Mouse (Mus musculus): Measurements from ENCODE around the gene Gm5105. TPM values are rescaled to one million over a fixed set of nuclear protein-coding genes. Genes with fewer than 3 reads are reported as not detected.

Gene Gm5105
- total RNA-seq, 2 experiments from 2014 or later: 0.85 to 0.93 TPM

Other genes with a start within 250 kb of the Gm5105 start
- gene H2afz, start 202.9 kb downstream of the Gm5105 start, total RNA-seq (2021): 10 to 100 TPM; 80.2 to 99.5 TPM
- gene Dnajb14, start 199.7 kb downstream of the Gm5105 start, total RNA-seq (2021): 10 to 100 TPM; 10.9 to 11.0 TPM
- gene Lamtor3, start 148.9 kb downstream of the Gm5105 start, total RNA-seq (2021): 10 to 100 TPM; 88.9 to 90.3 TPM
- gene Dapp1, start 85.8 kb downstream of the Gm5105 start, total RNA-seq (2021): 1 to 10 TPM; 3.8 to 5.0 TPM
- gene 1110002E22Rik, start 2.3 kb downstream of the Gm5105 start, total RNA-seq (2021): 10 to 100 TPM; 51.9 to 53.7 TPM
- 1 to 10 TPM; 1.6 to 3.4 TPM for gene Trmt10a, start 76.1 kb upstream of the Gm5105 start, total RNA-seq (2021)
- 1 to 10 TPM; 5.8 to 6.9 TPM for gene Mttp, start 77.6 kb upstream of the Gm5105 start, total RNA-seq (2021)
- gene 4930579F01Rik, start 126.4 kb upstream of the Gm5105 start, total RNA-seq (2021): not detected
- under 1 TPM in 1 of 2 experiments, not detected in 1; 0.57 TPM for gene Adh7, start 150.4 kb upstream of the Gm5105 start, total RNA-seq (2021)
- 10 to 100 TPM; 43.1 to 64.6 TPM for gene Adh1, start 193.6 kb upstream of the Gm5105 start, total RNA-seq (2021)
- not detected for gene Adh6a, start 245.9 kb upstream of the Gm5105 start, total RNA-seq (2021)

Data from heart, postnatal 14 days (tissue).